Mouse (Mus musculus): ENCODE data around the gene Dvl1.
A peak's percentile ranks its signal among the peaks of the same experiment; 100 is the strongest.

Dvl1 gene

GRCm38 (mm10) chr4:155908751-155909150, 61.5 kb downstream of the Dvl1 start:
- peak; percentile 6 to 13 for DNase-seq

Measured in cerebellum, postnatal 25 days (tissue).